Mouse (Mus musculus) heart, postnatal 0 days (tissue): ENCODE data around the gene Tmem235.

Experiments
- CTCF ChIP-seq: IDR thresholded peaks from 2 replicates; pipeline ENCODE4 v1.5.1; 2016; ENCODE audit warnings: antibody characterized with exemption, control low read depth, low read depth
- EP300 ChIP-seq: IDR thresholded peaks from 2 replicates; pipeline ENCODE4 v1.6.1; 2016; ENCODE audit warnings: antibody characterized with exemption, low read depth

DNA sequence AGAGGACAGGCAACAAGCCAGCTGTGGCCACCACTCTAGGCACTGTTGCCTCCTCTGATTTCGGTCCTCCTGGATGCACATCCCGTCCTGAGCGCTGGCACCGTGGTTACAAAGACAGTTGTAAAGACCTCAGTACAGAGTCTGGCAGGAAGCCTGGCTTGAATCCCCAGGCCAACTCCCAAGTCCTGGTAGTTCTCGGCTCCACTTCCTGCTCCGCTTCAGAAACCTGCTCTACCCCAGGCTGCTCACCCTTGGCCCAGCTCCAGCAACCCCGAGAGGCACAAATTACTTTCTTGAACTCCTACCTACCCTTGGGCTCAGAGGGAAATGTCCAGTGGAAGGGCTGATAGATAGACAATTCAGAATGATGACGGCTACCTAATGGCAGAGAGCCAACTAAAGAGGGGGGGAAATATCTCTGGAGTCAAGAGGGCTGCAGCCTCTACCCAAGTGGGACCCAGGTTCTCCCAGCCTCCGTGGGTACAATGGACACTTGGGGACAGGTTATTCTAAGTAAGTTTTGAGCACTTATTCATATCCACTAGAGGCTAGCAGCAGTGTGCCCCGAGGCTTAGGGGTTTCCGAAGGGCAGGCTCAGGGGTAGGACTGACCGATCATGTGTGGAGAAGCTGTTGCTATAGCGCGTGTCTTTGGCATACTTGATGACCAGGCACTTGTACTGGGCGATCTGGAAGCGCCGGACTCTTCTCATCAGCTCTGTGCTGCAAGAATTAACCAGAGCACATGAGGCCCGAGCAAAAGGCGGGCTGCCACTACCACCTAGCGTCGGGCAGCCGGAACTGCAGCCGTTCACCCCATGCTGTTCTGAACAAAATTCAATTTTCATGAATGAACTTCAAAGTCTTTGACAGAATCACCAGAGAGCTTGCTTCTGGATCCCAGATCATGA, 36.2 kb upstream of the Tmem235 start:
- TF ChIP-seq CTCF, result peak; percentile 94
- TF ChIP-seq EP300, result peak; percentile 57; the same call in 1 of the 2 replicates
